Mouse (Mus musculus) lung, embryonic 14.5 days (tissue): ENCODE results near the gene Zfp563. TPM values are rescaled to one million over a fixed set of nuclear protein-coding genes. Genes with fewer than 3 reads are reported as not detected.

Source experiments
- ATAC-seq: fragments of 200-750 bp; cut with Nextera tagmentation; 2 replicates; pipeline ENCODE4 v1.8.0; 2017; ENCODE audit warnings: mild to moderate bottlenecking, moderate TSS enrichment, moderate library complexity; ENCODE audit not compliant: insufficient read depth
- DNase-seq: peaks from one replicate; pipeline ENCODE4 v3.0.0-alpha.2; 2015
- H3K27ac ChIP-seq: fragments of 300-500 bp; sonication (generic); 2 replicates; pipeline ENCODE4 v1.5.1; 2014; ENCODE audit warnings: low read depth, mild to moderate bottlenecking, moderate library complexity
- H3K27me3 ChIP-seq: fragments of 300-500 bp; sonication (generic); 2 replicates; pipeline ENCODE4 v1.6.1; 2014; ENCODE audit warnings: low read length, control low read depth; ENCODE audit not compliant: insufficient read depth
- H3K36me3 ChIP-seq: fragments of 300-500 bp; sonication (generic); 2 replicates; pipeline ENCODE4 v1.6.1; 2014; ENCODE audit warnings: control low read depth; ENCODE audit not compliant: insufficient read depth
- H3K4me1 ChIP-seq: fragments of 300-500 bp; sonication (generic); 2 replicates; pipeline ENCODE4 v1.6.1; 2014; ENCODE audit warnings: antibody characterized with exemption, control low read depth; ENCODE audit not compliant: insufficient read depth
- H3K4me2 ChIP-seq: fragments of 300-500 bp; sonication (generic); 2 replicates; pipeline ENCODE4 v1.6.1; 2014; ENCODE audit warnings: mild to moderate bottlenecking
- H3K4me3 ChIP-seq: fragments of 300-500 bp; sonication (generic); 2 replicates; pipeline ENCODE4 v1.5.1; 2014; ENCODE audit warnings: low read depth, low read length
- H3K9ac ChIP-seq: fragments of 300-500 bp; sonication (generic); 2 replicates; pipeline ENCODE4 v1.6.1; 2014
- H3K9me3 ChIP-seq: fragments of 300-500 bp; sonication (generic); 2 replicates; pipeline ENCODE4 v1.6.1; 2016; ENCODE audit warnings: low read depth, low read length, control low read depth
- CTCF ChIP-seq: IDR thresholded peaks from 2 replicates; pipeline ENCODE4 v1.5.1; 2016; ENCODE audit warnings: antibody characterized with exemption, low read depth
- WGBS: fragments of 180-500 bp; shearing (Covaris S2); extraction: QIAGEN DNeasy Blood & Tissue Kit; methylation state at CpG from one replicate; pipeline ENCODE4 v1.1.7; 2014; 5-methylcytosine and 5-hydroxymethylcytosine counted together
- polyA plus RNA-seq: library from polyadenylated mRNA; unstranded; fragments of >200 nt; fragmentation: Nextera tagmentation; extraction: Ambion mirVana; gene quantifications from 2 replicates; pipeline ENCODE4 v1.2.1, GENCODE M21; 2014

Gene Zfp563
- polyA plus RNA-seq, 1 experiment from 2014 or later = 6.2 TPM

GRCm38 (mm10) chr17:33124546-33124945 is 35.4 kb downstream of the Zfp563 start:
- DNase-seq = no peak
- Histone ChIP-seq H3K36me3 (no peaks in the 10 kb centered on the region), H3K4me2 (no peak overlapping the region), H3K27me3 (no peaks in the 10 kb centered on the region), H3K4me3 (no peak overlapping the region), H3K4me1 (no peaks in the 10 kb centered on the region), H3K9ac (no peak overlapping the region), H3K27ac (no peak overlapping the region), H3K9me3 (no peaks in the 10 kb centered on the region)
- no peak for ATAC-seq
- no peak for TF ChIP-seq CTCF

- TF ChIP-seq CTCF = no peak
- H3K4me1 ChIP-seq = no peaks in the 10 kb centered on the region
- DNase-seq (no peak), ATAC-seq (no peak)
- H3K9me3 ChIP-seq = no peaks in the 10 kb centered on the region
- no peaks in the 10 kb centered on the region for H3K36me3 ChIP-seq
- no peak overlapping the region for H3K9ac ChIP-seq
- 50% methylated on average over 2 of the region's 2 CpGs for WGBS
- no peak overlapping the region for H3K4me2 ChIP-seq
- H3K4me3 ChIP-seq = no peak overlapping the region
- no peaks in the 10 kb centered on the region for H3K27me3 ChIP-seq
- no peak overlapping the region for H3K27ac ChIP-seq
Measured at GRCm38 (mm10) chr17:33126257-33126656, 37.1 kb downstream of the Zfp563 start.

GRCm38 (mm10) chr17:33139261-33139820 is 50.2 kb downstream of the Zfp563 start, which contains the start of gene Morc2b:
TSS of gene Morc2b (minus strand) at chr17:33139683.
- Histone ChIP-seq H3K4me3 (no peak within 1 kb of the TSS), H3K27ac (no peak within 1 kb of the TSS), H3K9me3 (no peaks in the 10 kb centered on the region), H3K27me3 (no peaks in the 10 kb centered on the region), H3K4me2 (no peak within 1 kb of the TSS), H3K4me1 (no peaks in the 10 kb centered on the region), H3K9ac (no peak within 1 kb of the TSS), H3K36me3 (no peaks in the 10 kb centered on the region)
- DNase-seq (no peak), ATAC-seq (no peak)
- WGBS = 71% methylated on average over 18 of the region's 18 CpGs
- TF ChIP-seq CTCF = no peak

Other genes starting within 250 kb of the Zfp563 start
- 7.9 and 8.8 TPM in 2 replicates for gene Zfp870, start 197.7 kb upstream of the Zfp563 start, polyA plus RNA-seq
- not detected in 2 replicates for gene Cyp4f14, start 172.0 kb upstream of the Zfp563 start, polyA plus RNA-seq
- 8.1 and 8.5 TPM in 2 replicates for gene Cyp4f13, start 141.9 kb upstream of the Zfp563 start, polyA plus RNA-seq
- 11.4 and 13.3 TPM in 2 replicates for gene Zfp472, start 123.5 kb upstream of the Zfp563 start, polyA plus RNA-seq
- gene Zfp952, start 96.2 kb upstream of the Zfp563 start, polyA plus RNA-seq = 13.6 and 14.5 TPM in 2 replicates
- gene Zfp763, start 55.9 kb upstream of the Zfp563 start, polyA plus RNA-seq = 14.6 and 16.9 TPM in 2 replicates
- gene 4921501E09Rik, start 21.3 kb upstream of the Zfp563 start, polyA plus RNA-seq = not detected in 2 replicates
- not detected in 2 replicates for gene Morc2b, start 50.4 kb downstream of the Zfp563 start, polyA plus RNA-seq
- gene Olfr55, start 79.1 kb downstream of the Zfp563 start, polyA plus RNA-seq = not detected in 2 replicates
- gene Olfr239, start 102.0 kb downstream of the Zfp563 start, polyA plus RNA-seq = not detected in 2 replicates
- not detected in 2 replicates for gene Olfr1564, start 132.4 kb downstream of the Zfp563 start, polyA plus RNA-seq
- gene Zfp955a, start 165.8 kb downstream of the Zfp563 start, polyA plus RNA-seq = 18.9 and 20.0 TPM in 2 replicates
- gene Olfr63, start 175.4 kb downstream of the Zfp563 start, polyA plus RNA-seq = 0.03 TPM in 2 replicates
- 9.5 and 10.1 TPM in 2 replicates for gene Zfp955b, start 200.2 kb downstream of the Zfp563 start, polyA plus RNA-seq